Mouse (Mus musculus) limb, embryonic 11.5 days (tissue): ENCODE data around the gene Olfr1102. TPM values are rescaled to one million over a fixed set of nuclear protein-coding genes. Genes with fewer than 3 reads are reported as not detected.

Source experiments
- polyA plus RNA-seq: library from polyadenylated mRNA; unstranded; fragments of >200 nt; fragmentation: Nextera tagmentation; extraction: Ambion mirVana; gene quantifications from 2 replicates; pipeline ENCODE4 v1.2.1, GENCODE M21; 2014

The Olfr1102 gene
- polyA plus RNA-seq, 1 experiment from 2014 or later, result not detected

Other genes starting within 250 kb of the Olfr1102 start
- gene Olfr1090, start 239.4 kb upstream of the Olfr1102 start, polyA plus RNA-seq, result not detected in 2 replicates
- gene Olfr1093, start 215.9 kb upstream of the Olfr1102 start, polyA plus RNA-seq, result not detected in 2 replicates
- gene Olfr141, start 188.4 kb upstream of the Olfr1102 start, polyA plus RNA-seq, result not detected in 2 replicates
- gene Olfr1094, start 173.7 kb upstream of the Olfr1102 start, polyA plus RNA-seq, result not detected in 2 replicates
- gene Olfr1095, start 146.7 kb upstream of the Olfr1102 start, polyA plus RNA-seq, result not detected in 2 replicates
- gene Gm13723, start 123.6 kb upstream of the Olfr1102 start, polyA plus RNA-seq, result not detected in 2 replicates
- not detected in 2 replicates for gene Olfr1097, start 106.2 kb upstream of the Olfr1102 start, polyA plus RNA-seq
- gene Olfr1098, start 73.9 kb upstream of the Olfr1102 start, polyA plus RNA-seq, result not detected in 2 replicates
- not detected in 2 replicates for gene Olfr1099, start 37.7 kb upstream of the Olfr1102 start, polyA plus RNA-seq
- gene Olfr1100, start 18.4 kb upstream of the Olfr1102 start, polyA plus RNA-seq, result not detected in 2 replicates
- not detected in 2 replicates for gene Olfr1101, start 7.2 kb upstream of the Olfr1102 start, polyA plus RNA-seq
- not detected in 2 replicates for gene Olfr1104, start 28.7 kb downstream of the Olfr1102 start, polyA plus RNA-seq
- gene Olfr1105, start 38.1 kb downstream of the Olfr1102 start, polyA plus RNA-seq, result not detected in 2 replicates
- gene Olfr1106, start 53.9 kb downstream of the Olfr1102 start, polyA plus RNA-seq, result not detected in 2 replicates
- gene Olfr1107, start 77.4 kb downstream of the Olfr1102 start, polyA plus RNA-seq, result not detected in 2 replicates
- not detected in 2 replicates for gene Olfr1109, start 97.6 kb downstream of the Olfr1102 start, polyA plus RNA-seq
- gene Olfr259, start 116.2 kb downstream of the Olfr1102 start, polyA plus RNA-seq, result not detected in 2 replicates
- not detected in 2 replicates for gene Olfr1110, start 141.9 kb downstream of the Olfr1102 start, polyA plus RNA-seq
- not detected in 2 replicates for gene Olfr1111, start 154.2 kb downstream of the Olfr1102 start, polyA plus RNA-seq
- not detected in 2 replicates for gene Olfr1112, start 189.4 kb downstream of the Olfr1102 start, polyA plus RNA-seq
- not detected in 2 replicates for gene Olfr1113, start 210.6 kb downstream of the Olfr1102 start, polyA plus RNA-seq
- not detected in 2 replicates for gene Olfr1115, start 249.6 kb downstream of the Olfr1102 start, polyA plus RNA-seq